Mouse (Mus musculus) kidney, adult 8-10 months (tissue): Measurements from ENCODE around the gene Trim40.

Experiments
- DNase-seq, 2 experiments: peaks; one replicate each; pipeline ENCODE4 v3.0.0; 2022

The Trim40 gene

GRCm38 (mm10) chr17:36836874-36837647 lies 52.9 kb downstream of the Trim40 start, which contains the start of gene Trim26:
Gene Trim26, plus strand, starts transcription at chr17:36837134.
- peak; percentile 98 to 99 for DNase-seq

GRCm38 (mm10) chr17:36836427-36836812 lies 53.5 kb downstream of the Trim40 start:
- peak; percentile 13 to 14 for DNase-seq

- peak; percentile 58 to 66 for DNase-seq
Measured at GRCm38 (mm10) chr17:36835591-36836426, 54.1 kb downstream of the Trim40 start.

GRCm38 (mm10) chr17:36832694-36833093 lies 57.2 kb downstream of the Trim40 start:
- DNase-seq, result no peak
